Mouse (Mus musculus) midbrain, embryonic 14.5 days (tissue): Measurements from ENCODE around the gene Twf2. TPM values are rescaled to one million over a fixed set of nuclear protein-coding genes. Genes with fewer than 3 reads are reported as not detected.

Experiments
- ATAC-seq: fragments of 200-750 bp; cut with Nextera tagmentation; 2 replicates; pipeline ENCODE4 v1.8.0; 2017; ENCODE audit warnings: moderate number of reproducible peaks, moderate library complexity; ENCODE audit not compliant: low FRiP score, low TSS enrichment
- DNase-seq: peaks from one replicate; pipeline ENCODE4 v3.0.0-alpha.2; 2015
- H3K27ac ChIP-seq: fragments of 300-500 bp; sonication (generic); replicated peaks from 2 replicates; pipeline ENCODE4 v1.5.1; 2014; ENCODE audit warnings: mild to moderate bottlenecking, low read depth, low read length, moderate library complexity
- H3K27me3 ChIP-seq: fragments of 300-500 bp; sonication (generic); 2 replicates; pipeline ENCODE4 v1.6.1; 2014; ENCODE audit warnings: low read length, control low read depth, mixed read lengths; ENCODE audit not compliant: control insufficient read depth, insufficient read depth
- H3K36me3 ChIP-seq: fragments of 300-500 bp; sonication (generic); 2 replicates; pipeline ENCODE4 v1.6.1; 2014; ENCODE audit warnings: low read length, control low read depth; ENCODE audit not compliant: control insufficient read depth, insufficient read depth
- H3K4me1 ChIP-seq: fragments of 300-500 bp; sonication (generic); 2 replicates; pipeline ENCODE4 v1.6.1; 2014; ENCODE audit warnings: mild to moderate bottlenecking, antibody characterized with exemption, low read length, control low read depth; ENCODE audit not compliant: control insufficient read depth, insufficient read depth
- H3K4me2 ChIP-seq: fragments of 300-500 bp; sonication (generic); 2 replicates; pipeline ENCODE4 v1.6.1; 2014; ENCODE audit warnings: mild to moderate bottlenecking, low read length, moderate library complexity
- H3K4me3 ChIP-seq: fragments of 300-500 bp; sonication (generic); replicated peaks from 2 replicates; pipeline ENCODE4 v1.5.1; 2014; ENCODE audit warnings: low read depth, low read length
- H3K9ac ChIP-seq: fragments of 300-500 bp; sonication (generic); replicated peaks from 2 replicates; pipeline ENCODE4 v1.6.1; 2014; ENCODE audit warnings: mild to moderate bottlenecking, low read length, moderate library complexity
- H3K9me3 ChIP-seq: fragments of 300-500 bp; sonication (generic); 2 replicates; pipeline ENCODE4 v1.6.1; 2016; ENCODE audit warnings: low read length, control low read depth, mixed read lengths; ENCODE audit not compliant: control insufficient read depth
- WGBS: fragments of 180-500 bp; shearing (Covaris S2); extraction: QIAGEN DNeasy Blood & Tissue Kit; methylation state at CpG from one replicate; pipeline ENCODE4 v1.1.7; 2014; 5-methylcytosine and 5-hydroxymethylcytosine counted together
- polyA plus RNA-seq: library from polyadenylated mRNA; unstranded; fragments of >200 nt; fragmentation: Nextera tagmentation; extraction: Ambion mirVana; gene quantifications from 2 replicates; pipeline ENCODE4 v1.2.1, GENCODE M21; 2014

Gene Twf2
- polyA plus RNA-seq, 1 experiment from 2014 or later = 46.4 TPM

DNA sequence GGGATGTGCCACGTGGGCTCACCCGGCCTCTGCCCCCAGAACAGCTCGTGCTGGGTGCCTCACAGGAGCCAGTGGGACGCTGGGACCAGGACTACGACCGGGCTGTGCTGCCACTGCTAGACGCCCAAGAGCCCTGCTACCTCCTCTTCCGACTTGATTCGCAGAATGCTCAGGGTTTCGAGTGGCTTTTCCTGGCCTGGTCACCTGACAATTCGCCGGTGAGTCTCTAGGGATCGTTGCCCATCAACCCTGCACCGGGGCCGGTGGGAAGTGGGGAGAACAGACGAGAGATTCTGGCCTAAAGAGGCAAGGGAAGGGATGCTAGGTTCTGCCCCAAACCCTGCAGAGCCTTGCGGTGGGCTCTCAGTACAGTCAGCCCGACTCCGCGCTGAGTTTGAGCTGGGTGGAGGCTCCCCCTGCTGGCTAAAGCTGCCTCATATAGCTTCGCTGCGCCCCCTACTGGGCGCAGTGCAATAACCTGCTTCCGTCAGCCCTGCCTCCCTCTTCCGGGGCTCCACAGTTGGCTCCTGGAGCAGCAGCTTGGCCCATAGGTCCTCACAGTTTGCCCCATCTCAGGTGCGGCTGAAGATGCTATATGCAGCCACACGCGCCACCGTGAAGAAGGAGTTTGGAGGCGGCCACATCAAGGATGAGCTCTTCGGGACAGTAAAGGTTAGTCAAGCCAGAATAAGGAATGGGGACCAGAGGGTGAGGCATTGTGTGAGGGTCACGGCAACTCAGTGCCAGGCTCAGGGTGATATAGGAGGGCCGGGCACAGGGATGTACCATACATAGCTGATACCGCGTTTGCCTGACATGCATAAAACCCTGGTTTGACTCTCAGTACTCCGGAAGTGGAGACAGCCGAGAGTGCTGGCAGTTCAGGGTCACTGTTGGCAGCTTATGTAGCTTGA is 9.0 kb downstream of the Twf2 start:
- WGBS = 17% methylated on average over 37 of the region's 37 CpGs
- DNase-seq = peak; percentile 98
- peak; percentile 82 for ATAC-seq
- H3K36me3 ChIP-seq = peaks cover 41% of the 10 kb centered on the region
- no peaks in the 10 kb centered on the region for H3K27me3 ChIP-seq
- peaks cover 6% of the 10 kb centered on the region for H3K4me1 ChIP-seq
- H3K4me3 ChIP-seq = peak overlapping the region; percentile 25
- H3K27ac ChIP-seq = peak overlapping the region; percentile 55; the same call in 1 of the 2 replicates
- peak overlapping the region; percentile 49; the same call in 1 of the 2 replicates for H3K9ac ChIP-seq
- no peaks in the 10 kb centered on the region for H3K9me3 ChIP-seq
- H3K4me2 ChIP-seq = peak overlapping the region; percentile 59

DNA sequence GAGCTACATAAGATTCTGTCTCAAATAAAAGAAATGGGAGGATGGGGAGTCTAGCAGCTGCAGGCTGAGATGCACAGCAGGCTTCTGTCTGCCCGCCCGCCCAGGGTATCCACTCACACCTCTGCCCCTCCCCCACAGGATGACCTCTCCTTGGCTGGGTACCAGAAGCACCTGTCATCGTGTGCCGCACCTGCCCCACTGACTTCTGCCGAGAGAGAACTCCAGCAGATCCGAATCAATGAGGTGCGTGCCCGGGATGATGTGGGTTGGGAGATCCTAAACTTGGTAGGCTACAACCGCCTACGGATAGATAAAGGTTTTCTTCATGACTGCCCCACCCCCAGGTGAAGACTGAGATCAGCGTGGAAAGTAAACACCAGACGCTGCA is 9.7 kb downstream of the Twf2 start:
- no peak for DNase-seq
- Histone ChIP-seq H3K27me3 (no peaks in the 10 kb centered on the region), H3K9me3 (no peaks in the 10 kb centered on the region), H3K4me1 (peaks cover 6% of the 10 kb centered on the region), H3K4me2 (no peak overlapping the region), H3K9ac (no peak overlapping the region), H3K27ac (no peak overlapping the region), H3K4me3 (no peak overlapping the region), H3K36me3 (peaks cover 41% of the 10 kb centered on the region)
- no peak for ATAC-seq
- 91% methylated on average over 12 of the region's 12 CpGs for WGBS

DNA sequence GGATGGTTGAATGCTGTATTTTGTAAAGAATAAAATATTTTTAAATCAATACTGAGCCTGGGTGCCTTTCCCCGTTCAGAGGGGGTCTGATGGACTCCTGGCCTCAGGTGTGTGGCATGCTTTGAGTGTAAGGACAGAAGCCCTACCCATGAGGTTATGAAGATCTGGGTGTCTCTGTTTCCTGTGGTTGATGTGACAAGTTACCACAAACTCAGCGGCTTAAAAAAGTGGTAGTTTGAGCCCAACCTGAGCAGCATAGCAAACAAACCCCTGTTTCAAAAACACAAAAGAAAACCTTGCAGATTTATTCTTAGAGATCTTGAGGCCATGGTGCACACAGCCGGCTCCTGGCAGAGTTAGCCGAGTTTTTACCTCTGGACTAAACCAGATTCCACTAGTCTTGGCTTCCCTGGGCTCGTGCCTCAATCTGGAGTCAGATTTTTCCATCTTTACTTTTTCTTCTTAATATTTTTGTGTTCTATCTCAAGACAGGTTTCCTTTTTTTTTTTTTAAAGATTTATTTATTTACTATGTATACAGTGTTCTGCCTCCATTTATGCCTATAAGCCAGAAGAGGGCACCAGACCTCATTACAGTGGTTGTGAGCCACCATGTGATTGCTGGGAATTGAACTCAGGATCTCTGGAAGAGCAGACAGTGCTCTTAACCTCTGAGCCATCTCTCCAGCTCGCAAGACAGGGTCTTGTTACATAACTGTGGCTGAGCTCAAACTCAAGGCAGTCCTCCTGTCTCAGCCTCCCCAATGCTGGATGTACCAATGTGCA is 12.6 kb downstream of the Twf2 start:
- Histone ChIP-seq H3K9me3 (no peaks in the 10 kb centered on the region), H3K9ac (no peak overlapping the region), H3K4me2 (no peak overlapping the region), H3K36me3 (peaks cover 34% of the 10 kb centered on the region), H3K4me1 (peaks cover 6% of the 10 kb centered on the region), H3K27ac (no peak overlapping the region), H3K4me3 (no peak overlapping the region), H3K27me3 (no peaks in the 10 kb centered on the region)
- ATAC-seq = no peak
- 83% methylated on average over 6 of the region's 6 CpGs for whole genome bisulfite sequencing
- DNase-seq = no peak

DNA sequence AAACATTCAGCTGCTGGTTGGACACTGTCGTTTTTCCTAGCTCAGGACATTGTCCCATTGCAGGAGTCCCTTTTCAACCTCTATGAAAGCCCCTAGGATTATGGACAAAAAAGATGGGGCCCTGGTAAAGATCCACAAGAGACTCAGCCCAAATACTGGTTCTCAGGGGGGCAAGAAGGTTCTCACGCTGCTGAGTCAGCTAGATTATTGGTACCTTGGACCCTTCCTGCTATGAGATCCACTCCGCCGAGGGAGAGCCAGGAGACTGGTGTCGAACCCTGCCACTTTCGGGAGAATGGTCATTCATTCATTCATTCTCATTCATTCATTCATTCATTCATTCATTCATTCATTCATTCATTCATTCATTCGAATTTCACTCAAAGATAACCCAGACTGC is 14.1 kb downstream of the Twf2 start:
- Histone ChIP-seq H3K9ac (no peak overlapping the region), H3K9me3 (no peaks in the 10 kb centered on the region), H3K36me3 (peaks cover 34% of the 10 kb centered on the region), H3K27me3 (no peaks in the 10 kb centered on the region), H3K27ac (no peak overlapping the region), H3K4me3 (no peak overlapping the region), H3K4me2 (no peak overlapping the region), H3K4me1 (no peaks in the 10 kb centered on the region)
- no peak for ATAC-seq
- DNase-seq = no peak
- WGBS = 87% methylated on average over 7 of the region's 7 CpGs

DNA sequence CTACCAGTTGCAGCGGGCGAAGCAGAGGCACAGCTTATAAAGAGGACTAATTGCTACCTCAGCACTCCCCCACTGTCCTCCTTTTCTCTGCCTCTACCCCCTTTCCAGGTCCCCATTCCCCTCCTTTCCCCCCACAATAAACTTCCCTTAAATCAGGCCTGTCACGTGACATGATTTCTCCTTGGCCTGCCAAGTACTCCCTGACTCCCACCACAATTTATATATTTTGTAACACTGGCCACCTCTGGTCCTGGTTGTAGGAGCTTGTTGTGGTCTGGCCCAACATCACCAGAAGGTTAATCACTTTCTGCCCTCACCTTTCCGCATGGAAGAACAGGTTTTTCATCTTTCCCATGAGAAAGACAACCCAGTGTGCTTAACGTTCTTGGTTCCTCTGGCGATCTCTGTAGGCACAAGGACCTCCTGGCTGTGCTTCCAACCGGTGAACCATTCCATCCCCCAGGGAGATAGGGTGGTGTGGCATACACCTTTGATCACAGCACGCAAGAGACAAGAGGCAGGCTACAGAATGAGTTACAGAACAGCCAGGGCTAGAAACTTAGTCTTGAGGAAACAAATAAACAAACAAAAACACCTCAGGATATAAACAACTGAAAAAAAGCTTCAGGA is 18.1 kb downstream of the Twf2 start:
- Histone ChIP-seq H3K36me3 (no peaks in the 10 kb centered on the region), H3K27ac (no peak overlapping the region), H3K9me3 (no peaks in the 10 kb centered on the region), H3K27me3 (peaks cover 8% of the 10 kb centered on the region; the same call in 1 of the 2 replicates), H3K9ac (no peak overlapping the region), H3K4me3 (no peak overlapping the region), H3K4me1 (peaks cover 3% of the 10 kb centered on the region; the same call in 1 of the 2 replicates), H3K4me2 (no peak overlapping the region)
- WGBS = 72% methylated on average over 8 of the region's 8 CpGs
- ATAC-seq (no peak), DNase-seq (no peak)

DNA sequence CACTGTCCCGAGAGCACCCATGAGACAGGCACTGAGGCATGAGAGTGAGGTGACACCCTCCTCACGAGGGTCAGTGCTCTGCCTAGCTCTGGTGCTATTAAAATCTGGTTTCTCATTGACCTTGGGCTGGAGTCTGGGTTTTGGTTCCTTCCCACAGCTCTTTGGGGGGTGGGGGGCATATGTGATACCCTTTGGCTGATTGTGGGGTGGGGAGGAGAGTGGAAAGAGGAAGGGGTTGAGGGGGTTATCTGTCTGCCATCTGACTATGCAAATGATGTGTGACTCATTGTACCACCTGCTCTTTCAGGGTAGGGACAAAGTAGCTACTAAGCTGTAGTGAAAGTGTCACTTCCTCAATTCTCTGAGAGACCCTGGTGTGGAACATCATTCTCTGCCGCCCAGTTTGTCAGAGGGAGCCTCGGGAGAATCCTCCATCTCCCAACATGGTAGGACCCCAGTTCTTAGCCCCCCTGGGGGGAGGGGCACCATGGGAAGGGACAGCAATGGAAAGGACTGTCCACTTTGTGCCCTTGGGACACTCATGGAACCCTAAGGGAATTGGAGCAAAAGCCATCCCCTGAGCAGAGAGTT is 19.4 kb downstream of the Twf2 start, which contains the start of gene Tlr9:
TSS of gene Tlr9 (plus strand) at position 338 of the 591 bp plus-strand sequence.
- DNase-seq (no peak), ATAC-seq (no peak)
- no peaks in the 10 kb centered on the region for H3K36me3 ChIP-seq
- H3K27ac ChIP-seq = no peak within 1 kb of the TSS
- peaks cover 4% of the 10 kb centered on the region; the same call in 1 of the 2 replicates for H3K4me1 ChIP-seq
- no peak within 1 kb of the TSS for H3K9ac ChIP-seq
- H3K4me2 ChIP-seq = no peak within 1 kb of the TSS
- WGBS = 83% methylated on average over 4 of the region's 4 CpGs
- H3K9me3 ChIP-seq = no peaks in the 10 kb centered on the region
- H3K27me3 ChIP-seq = peaks cover 8% of the 10 kb centered on the region; the same call in 1 of the 2 replicates
- H3K4me3 ChIP-seq = no peak within 1 kb of the TSS

DNA sequence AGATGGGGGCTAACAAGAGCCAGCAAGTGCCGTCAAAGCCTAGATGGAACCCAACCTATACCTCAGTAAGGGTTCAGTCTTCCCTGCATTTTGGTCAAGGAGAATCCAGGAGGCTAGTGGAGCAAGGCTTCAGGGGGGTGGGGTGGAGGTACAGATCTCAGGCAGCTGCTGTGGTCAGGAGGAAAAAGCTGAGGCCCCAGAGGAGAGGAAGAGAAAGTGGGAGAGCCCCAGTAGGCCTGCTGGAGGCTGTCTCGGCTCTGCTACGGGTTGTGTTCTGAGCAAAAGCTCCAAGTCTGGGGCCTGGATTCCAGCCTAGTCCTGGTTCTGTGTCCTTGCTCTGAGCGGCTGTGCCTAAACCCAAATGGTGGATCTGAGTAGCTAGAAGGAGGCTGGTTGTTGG is 20.1 kb downstream of the Twf2 start:
- H3K4me1 ChIP-seq = peaks cover 4% of the 10 kb centered on the region; the same call in 1 of the 2 replicates
- WGBS = 94% methylated on average over 4 of the region's 4 CpGs

More for the DNA sequence above, 20.1 kb downstream of the Twf2 start:
- DNase-seq (no peak), ATAC-seq (no peak)
- Histone ChIP-seq H3K4me3 (no peak overlapping the region), H3K9ac (no peak overlapping the region), H3K4me2 (no peak overlapping the region), H3K27ac (no peak overlapping the region), H3K36me3 (no peaks in the 10 kb centered on the region), H3K27me3 (peaks cover 8% of the 10 kb centered on the region; the same call in 1 of the 2 replicates), H3K9me3 (no peaks in the 10 kb centered on the region)
